Mouse (Mus musculus) hindbrain, embryonic 10.5 days (tissue): ENCODE measurements around the gene Kif21a. TPM values are rescaled to one million over a fixed set of nuclear protein-coding genes. Genes with fewer than 3 reads are reported as not detected.

ENCODE experiments used
- polyA plus RNA-seq: library from polyadenylated mRNA; unstranded; fragments of >200 nt; fragmentation: Nextera tagmentation; extraction: Ambion mirVana; gene quantifications from 2 replicates; pipeline ENCODE4 v1.2.1, GENCODE M21; 2016

The Kif21a gene
- polyA plus RNA-seq, 1 experiment from 2014 or later = 28.6 TPM

Other genes starting within 250 kb of the Kif21a start
- gene Abcd2, start 141.9 kb upstream of the Kif21a start, polyA plus RNA-seq = 18.3 and 18.6 TPM in 2 replicates
- not detected in 2 replicates for gene CN725425, start 149.5 kb upstream of the Kif21a start, polyA plus RNA-seq